Mouse (Mus musculus): Measurements from ENCODE around the gene Zc3h14. TPM values are rescaled to one million over a fixed set of nuclear protein-coding genes. Genes with fewer than 3 reads are reported as not detected.

Gene Zc3h14
- total and polyA plus RNA-seq, 3 experiments, result 74.9 to 429 (median 88.5) TPM

- H3K9me3 ChIP-seq (replicated peaks; ENCODE audit: insufficient read depth, low read length), result no peaks in the 10 kb centered on the region
- H3K4me1 ChIP-seq (ENCODE audit: control insufficient read depth in 1 of 2, insufficient read depth in 2 of 2, low read length in 2 of 2), result peaks cover 4 to 7% of the 10 kb centered on the region in 2 experiments; a peak in 3 of 4 replicates
- H3K27me3 ChIP-seq (ENCODE audit: control insufficient read depth in 1 of 2, insufficient read depth in 2 of 2, low read length in 2 of 2), result no peaks in the 10 kb centered on the region
- no peaks in the 10 kb centered on the region for H3K79me2 ChIP-seq (ENCODE audit: control insufficient read depth, insufficient read depth, low read length, poor library complexity)
- no peak overlapping the region for H3K4me3 ChIP-seq (ENCODE audit: control insufficient read depth in 1 of 2, insufficient read depth in 1 of 2, low read depth in 2 of 2, low read length in 2 of 2)
- H3K27ac ChIP-seq (ENCODE audit: control insufficient read depth, low read depth, low read length), result no peak overlapping the region
- no peak for DNase-seq (ENCODE audit: low read depth, low spot score)
- no peak for TF ChIP-seq TAL1 (IDR thresholded peaks at IDR 0.05; ENCODE audit: low read length)
- no peak for TF ChIP-seq ZMIZ1 (IDR thresholded peaks at IDR 0.05; ENCODE audit: low read depth, low read length)
- no peak for TF ChIP-seq USF1 (IDR thresholded peaks at IDR 0.05; ENCODE audit: low read depth, low read length)
- no peak for TF ChIP-seq MYB (IDR thresholded peaks at IDR 0.05; ENCODE audit: low read depth, low read length)
- no peak for TF ChIP-seq UBTF (IDR thresholded peaks at IDR 0.05; ENCODE audit: borderline replicate concordance, insufficient read depth, low read depth, low read length)
- TF ChIP-seq RCOR1 (IDR thresholded peaks at IDR 0.05; ENCODE audit: low read depth, low read length), result no peak
- TF ChIP-seq CHD2 (IDR thresholded peaks at IDR 0.05; ENCODE audit: low read length), result no peak
- TF ChIP-seq MXI1 (IDR thresholded peaks at IDR 0.05; ENCODE audit: low read depth, low read length), result no peak
- TF ChIP-seq POLR2A (IDR thresholded peaks at IDR 0.05; ENCODE audit: control insufficient read depth in 1 of 2, insufficient read depth in 1 of 2, low read depth in 1 of 2, low read length in 2 of 2, poor library complexity in 1 of 2), result no peak
- peaks cover 0 to 4% of the 10 kb centered on the region in 2 experiments; a peak in 3 of 4 replicates for H3K36me3 ChIP-seq (ENCODE audit: control insufficient read depth in 1 of 2, insufficient read depth in 2 of 2, low read length in 2 of 2)
- H3K9ac ChIP-seq (ENCODE audit: control insufficient read depth, low read depth, low read length, poor library complexity, severe bottlenecking), result no peak overlapping the region
These were observed 86.3 kb downstream of the Zc3h14 start for GRCm38 (mm10) chr12:98832929-98833598.

- TF ChIP-seq BHLHE40 (IDR thresholded peaks at IDR 0.05; ENCODE audit: borderline replicate concordance, low read depth, low read length) (no peak), MXI1 (IDR thresholded peaks at IDR 0.05; ENCODE audit: low read depth, low read length) (no peak), MEF2A (IDR thresholded peaks at IDR 0.05; ENCODE audit: extremely low read depth, insufficient replicate concordance, low read depth, low read length, poor library complexity, severe bottlenecking) (no peak), MAFK (IDR thresholded peaks at IDR 0.05; ENCODE audit: borderline replicate concordance, low read depth, low read length) (no peak), SIN3A (IDR thresholded peaks at IDR 0.05; ENCODE audit: low read length) (no peak), ZKSCAN1 (IDR thresholded peaks at IDR 0.05; ENCODE audit: low read depth, low read length) (no peak), TCF12 (IDR thresholded peaks at IDR 0.05; ENCODE audit: low read depth, low read length) (no peak), RAD21 (IDR thresholded peaks at IDR 0.05; ENCODE audit: low read depth, low read length) (no peak), HCFC1 (IDR thresholded peaks at IDR 0.05; ENCODE audit: low read depth, low read length) (no peak)
- DNase-seq (ENCODE audit: low read depth, low spot score), result no peak
- Histone ChIP-seq H3K9me3 (replicated peaks; ENCODE audit: insufficient read depth, low read length) (no peaks in the 10 kb centered on the region), H3K4me1 (ENCODE audit: control insufficient read depth in 1 of 2, insufficient read depth in 2 of 2, low read length in 2 of 2) (peaks cover 7 to 10% of the 10 kb centered on the region in 2 experiments), H3K36me3 (ENCODE audit: control insufficient read depth in 1 of 2, insufficient read depth in 2 of 2, low read length in 2 of 2) (peaks cover 0 to 8% of the 10 kb centered on the region in 2 experiments; a peak in 3 of 4 replicates), H3K4me3 (ENCODE audit: control insufficient read depth in 1 of 2, insufficient read depth in 1 of 2, low read depth in 2 of 2, low read length in 2 of 2) (no peak overlapping the region), H3K27ac (ENCODE audit: control insufficient read depth, low read depth, low read length) (no peak overlapping the region), H3K9ac (ENCODE audit: control insufficient read depth, low read depth, low read length, poor library complexity, severe bottlenecking) (no peak overlapping the region), H3K27me3 (ENCODE audit: control insufficient read depth in 1 of 2, insufficient read depth in 2 of 2, low read length in 2 of 2) (no peaks in the 10 kb centered on the region), H3K79me2 (ENCODE audit: control insufficient read depth, insufficient read depth, low read length, poor library complexity) (no peaks in the 10 kb centered on the region)
These were observed 87.1 kb downstream of the Zc3h14 start for GRCm38 (mm10) chr12:98833901-98834300.
